Mouse (Mus musculus) thymus, adult 2 months (tissue): ENCODE measurements around the gene Dgki.

ENCODE experiments used
- CTCF ChIP-seq: fragments of 200-500 bp; IDR thresholded peaks from 2 replicates; pipeline ENCODE4 v1.5.1; 2012; ENCODE audit warnings: mild to moderate bottlenecking, control low read depth, low read length, moderate library complexity, borderline replicate concordance; ENCODE audit not compliant: control insufficient read depth, poor library complexity, insufficient read depth; ENCODE audit errors: extremely low read depth
- POLR2A ChIP-seq: fragments of 200-500 bp; IDR thresholded peaks from 2 replicates; pipeline ENCODE4 v1.6.1; 2012; ENCODE audit warnings: mild to moderate bottlenecking, low read length, control low read depth, moderate library complexity; ENCODE audit not compliant: control insufficient read depth, poor library complexity, insufficient read depth; ENCODE audit errors: extremely low read depth

- TF ChIP-seq CTCF (no peak), POLR2A (no peak)
These were observed 245.5 kb downstream of the Dgki start for GRCm38 (mm10) chr6:37054435-37055020.
